Mouse (Mus musculus) midbrain, embryonic 15.5 days (tissue): Measurements from ENCODE around the gene Pdss2. TPM values are rescaled to one million over a fixed set of nuclear protein-coding genes. Genes with fewer than 3 reads are reported as not detected.

Experiments used
- ATAC-seq: fragments of 200-750 bp; cut with Nextera tagmentation; replicated peaks from 2 replicates; pipeline ENCODE4 v1.8.0; 2017; ENCODE audit warnings: moderate TSS enrichment
- H3K27ac ChIP-seq: fragments of 300-500 bp; sonication (generic); 2 replicates; pipeline ENCODE4 v1.5.1; 2015; ENCODE audit warnings: mild to moderate bottlenecking, inconsistent platforms
- H3K27me3 ChIP-seq: fragments of 300-500 bp; sonication (generic); replicated peaks from 2 replicates; pipeline ENCODE4 v1.6.1; 2015; ENCODE audit warnings: inconsistent platforms
- H3K36me3 ChIP-seq: fragments of 300-500 bp; sonication (generic); replicated peaks from 2 replicates; pipeline ENCODE4 v1.6.1; 2015; ENCODE audit warnings: inconsistent platforms
- H3K4me1 ChIP-seq: fragments of 300-500 bp; sonication (generic); 2 replicates; pipeline ENCODE4 v1.6.1; 2015; ENCODE audit warnings: inconsistent platforms
- H3K4me2 ChIP-seq: fragments of 300-500 bp; sonication (generic); 2 replicates; pipeline ENCODE4 v1.6.1; 2015; ENCODE audit warnings: inconsistent platforms, mild to moderate bottlenecking, moderate library complexity
- H3K4me3 ChIP-seq: fragments of 300-500 bp; sonication (generic); 2 replicates; pipeline ENCODE4 v1.5.1; 2015; ENCODE audit warnings: mild to moderate bottlenecking, inconsistent platforms
- H3K9ac ChIP-seq: fragments of 300-500 bp; sonication (generic); 2 replicates; pipeline ENCODE4 v1.6.1; 2015; ENCODE audit warnings: mild to moderate bottlenecking, inconsistent platforms
- H3K9me3 ChIP-seq: fragments of 300-500 bp; sonication (generic); 2 replicates; pipeline ENCODE4 v1.6.1; 2016; ENCODE audit warnings: inconsistent platforms
- WGBS: fragments of 180-500 bp; shearing (Covaris S2); methylation state at CpG from one replicate; pipeline ENCODE4 v1.1.7; 2015; ENCODE audit warnings: mixed read lengths; 5-methylcytosine and 5-hydroxymethylcytosine counted together
- polyA plus RNA-seq: library from polyadenylated mRNA; unstranded; fragments of >200 nt; fragmentation: Nextera tagmentation; extraction: Ambion mirVana; gene quantifications from 2 replicates; pipeline ENCODE4 v1.2.1, GENCODE M21; 2015

Pdss2 gene
- polyA plus RNA-seq, 1 experiment from 2014 or later = 17.4 TPM

- Histone ChIP-seq H3K9ac (no peak overlapping the region), H3K36me3 (no peaks in the 10 kb centered on the region), H3K4me1 (peaks cover 23% of the 10 kb centered on the region), H3K9me3 (no peaks in the 10 kb centered on the region), H3K27ac (no peak overlapping the region), H3K27me3 (no peaks in the 10 kb centered on the region), H3K4me2 (no peak overlapping the region), H3K4me3 (no peak overlapping the region)
- WGBS = 41% methylated on average over 9 of the region's 9 CpGs
- no peak; the same call in 1 of the 2 replicates for ATAC-seq
Measured at GRCm38 (mm10) chr10:43322446-43323178, 101.3 kb downstream of the Pdss2 start.

- Histone ChIP-seq H3K4me1 (peaks cover 20% of the 10 kb centered on the region), H3K4me3 (no peak overlapping the region), H3K9me3 (no peaks in the 10 kb centered on the region), H3K4me2 (no peak overlapping the region), H3K27me3 (no peaks in the 10 kb centered on the region), H3K9ac (no peak overlapping the region), H3K36me3 (no peaks in the 10 kb centered on the region), H3K27ac (no peak overlapping the region)
- ATAC-seq = 0 out of 2 replicates have a peak, but pooled peaks have one; percentile 10
- 23% methylated on average over 8 of the region's 8 CpGs for WGBS
Measured at GRCm38 (mm10) chr10:43323386-43323785, 102.1 kb downstream of the Pdss2 start.

- H3K27me3 ChIP-seq = no peaks in the 10 kb centered on the region
- H3K4me3 ChIP-seq = no peak overlapping the region
- no peaks in the 10 kb centered on the region for H3K9me3 ChIP-seq
- over 99% methylated on average over 5 of the region's 5 CpGs for WGBS
- H3K27ac ChIP-seq = no peak overlapping the region
- ATAC-seq = no peak
- H3K36me3 ChIP-seq = no peaks in the 10 kb centered on the region
- no peak overlapping the region for H3K4me2 ChIP-seq
- H3K9ac ChIP-seq = no peak overlapping the region
- peaks cover 22% of the 10 kb centered on the region for H3K4me1 ChIP-seq
Measured at GRCm38 (mm10) chr10:43329813-43330212, 108.5 kb downstream of the Pdss2 start.

- ATAC-seq = no peak
- H3K4me3 ChIP-seq = no peak overlapping the region
- no peak overlapping the region for H3K27ac ChIP-seq
- H3K4me2 ChIP-seq = no peak overlapping the region
- H3K27me3 ChIP-seq = no peaks in the 10 kb centered on the region
- H3K9me3 ChIP-seq = no peaks in the 10 kb centered on the region
- H3K36me3 ChIP-seq = no peaks in the 10 kb centered on the region
- H3K4me1 ChIP-seq = peaks cover 22% of the 10 kb centered on the region
- 66% methylated on average over 4 of the region's 4 CpGs for WGBS
- H3K9ac ChIP-seq = no peak overlapping the region
Measured at GRCm38 (mm10) chr10:43330691-43331090, 109.4 kb downstream of the Pdss2 start.

- Histone ChIP-seq H3K27me3 (no peaks in the 10 kb centered on the region), H3K36me3 (no peaks in the 10 kb centered on the region), H3K9ac (peak overlapping the region; percentile 7; the same call in 1 of the 2 replicates), H3K4me2 (peak overlapping the region; percentile 25), H3K27ac (peak overlapping the region; percentile 78), H3K9me3 (no peaks in the 10 kb centered on the region), H3K4me3 (no peak overlapping the region), H3K4me1 (peaks cover 22% of the 10 kb centered on the region)
- 7% methylated on average over 15 of the region's 15 CpGs for WGBS
- peak; percentile 81 for ATAC-seq
Measured at GRCm38 (mm10) chr10:43331931-43332701, 110.8 kb downstream of the Pdss2 start.

DNA sequence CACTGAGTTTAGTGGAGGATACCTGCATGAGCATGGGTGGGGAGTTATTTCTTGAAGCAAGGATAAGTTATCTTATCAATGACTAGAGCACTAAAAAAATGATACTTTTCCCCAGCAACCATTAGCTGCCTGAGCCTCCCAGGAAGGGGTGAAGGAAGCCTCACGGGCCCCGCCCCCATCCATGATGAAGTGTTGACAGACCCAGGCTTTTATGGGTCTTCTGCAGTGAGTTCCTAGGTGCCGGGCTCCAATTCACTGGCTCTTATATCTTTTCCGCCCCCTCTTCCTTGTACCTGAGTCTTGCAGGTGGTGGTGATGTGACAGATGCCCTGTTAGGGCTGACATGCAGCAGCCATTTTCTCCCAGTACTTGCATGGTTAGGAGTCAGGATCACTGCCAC is 114.6 kb downstream of the Pdss2 start:
- Histone ChIP-seq H3K27ac (no peak overlapping the region), H3K9me3 (no peaks in the 10 kb centered on the region), H3K4me2 (no peak overlapping the region), H3K36me3 (no peaks in the 10 kb centered on the region), H3K4me1 (peaks cover 24% of the 10 kb centered on the region), H3K27me3 (no peaks in the 10 kb centered on the region), H3K4me3 (no peak overlapping the region), H3K9ac (no peak overlapping the region)
- WGBS = 93% methylated on average over 4 of the region's 4 CpGs
- no peak for ATAC-seq

- Histone ChIP-seq H3K9me3 (no peaks in the 10 kb centered on the region), H3K4me2 (no peak overlapping the region), H3K36me3 (no peaks in the 10 kb centered on the region), H3K27ac (no peak overlapping the region), H3K9ac (no peak overlapping the region), H3K4me3 (no peak overlapping the region), H3K27me3 (no peaks in the 10 kb centered on the region), H3K4me1 (peaks cover 12% of the 10 kb centered on the region)
- 91% methylated on average over 2 of the region's 2 CpGs for WGBS
- no peak for ATAC-seq
Measured at GRCm38 (mm10) chr10:43337110-43337509, 115.8 kb downstream of the Pdss2 start.

- H3K4me1 ChIP-seq = peaks cover 2% of the 10 kb centered on the region; the same call in 1 of the 2 replicates
- H3K4me3 ChIP-seq = no peak overlapping the region
- no peak overlapping the region for H3K27ac ChIP-seq
- no peaks in the 10 kb centered on the region for H3K36me3 ChIP-seq
- H3K9ac ChIP-seq = no peak overlapping the region
- no peaks in the 10 kb centered on the region for H3K9me3 ChIP-seq
- ATAC-seq = no peak
- WGBS = 55% methylated on average over 10 of the region's 10 CpGs
- H3K4me2 ChIP-seq = no peak overlapping the region
- H3K27me3 ChIP-seq = no peaks in the 10 kb centered on the region
Measured at GRCm38 (mm10) chr10:43339811-43340210, 118.5 kb downstream of the Pdss2 start.

- WGBS = 29% methylated on average over 2 of the region's 2 CpGs
- Histone ChIP-seq H3K4me2 (no peak overlapping the region), H3K36me3 (no peaks in the 10 kb centered on the region), H3K9ac (no peak overlapping the region), H3K27ac (peak overlapping the region; percentile 52; the same call in 1 of the 2 replicates), H3K9me3 (no peaks in the 10 kb centered on the region), H3K4me1 (peaks cover 11% of the 10 kb centered on the region; the same call in 1 of the 2 replicates), H3K27me3 (no peaks in the 10 kb centered on the region), H3K4me3 (no peak overlapping the region)
- ATAC-seq = peak; percentile 45; the same call in 1 of the 2 replicates
Measured at GRCm38 (mm10) chr10:43349718-43350117, 128.4 kb downstream of the Pdss2 start.

DNA sequence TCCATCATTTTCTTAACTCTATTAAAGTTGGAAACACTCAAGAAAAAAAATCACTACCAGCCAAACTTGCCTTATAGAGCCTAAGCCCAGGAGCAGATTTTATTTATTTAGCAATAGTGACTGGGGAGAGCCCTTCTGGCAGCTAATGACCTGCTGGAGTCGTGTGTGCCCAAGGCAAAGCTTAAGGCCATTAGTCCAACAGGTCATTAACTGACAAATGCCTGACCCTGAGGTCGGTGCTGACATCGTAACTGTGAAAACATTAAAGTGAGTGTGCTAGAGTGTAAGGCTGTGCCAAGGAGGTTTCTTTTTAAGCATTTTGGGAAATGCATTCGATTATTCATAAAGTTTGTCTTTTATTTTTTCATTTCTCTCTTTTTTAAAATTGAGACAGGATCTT is 136.6 kb downstream of the Pdss2 start:
- no peaks in the 10 kb centered on the region for H3K27me3 ChIP-seq
- ATAC-seq = no peak
- H3K4me3 ChIP-seq = no peak overlapping the region
- H3K36me3 ChIP-seq = no peaks in the 10 kb centered on the region
- H3K27ac ChIP-seq = no peak overlapping the region
- no peak overlapping the region for H3K4me2 ChIP-seq
- H3K9ac ChIP-seq = no peak overlapping the region
- H3K4me1 ChIP-seq = no peaks in the 10 kb centered on the region
- no peaks in the 10 kb centered on the region for H3K9me3 ChIP-seq
- WGBS = 67% methylated on average over 4 of the region's 4 CpGs

DNA sequence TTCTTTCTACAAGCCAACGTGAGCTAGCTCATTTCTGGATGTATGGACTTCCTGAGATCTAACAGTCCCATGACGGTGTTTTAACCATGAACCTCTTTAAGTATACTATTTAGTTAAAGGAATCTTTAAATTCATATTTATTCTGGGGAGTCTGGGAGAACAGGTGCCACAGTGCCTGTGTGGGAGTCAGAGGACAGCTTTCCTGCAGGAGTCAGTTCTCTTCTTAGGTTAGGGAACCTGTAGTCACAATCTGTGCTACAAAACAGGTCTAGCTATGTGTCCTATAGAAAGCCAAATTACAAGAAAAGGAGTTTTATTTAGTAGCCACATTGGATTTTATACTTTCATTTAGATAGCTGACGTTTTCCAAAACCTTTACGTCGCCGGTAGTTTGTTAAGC is 141.7 kb downstream of the Pdss2 start:
- no peak for ATAC-seq
- H3K27ac ChIP-seq = no peak overlapping the region
- H3K9me3 ChIP-seq = no peaks in the 10 kb centered on the region
- no peaks in the 10 kb centered on the region for H3K27me3 ChIP-seq
- H3K4me2 ChIP-seq = no peak overlapping the region
- H3K4me1 ChIP-seq = peaks cover 4% of the 10 kb centered on the region; the same call in 1 of the 2 replicates
- no peak overlapping the region for H3K9ac ChIP-seq
- 92% methylated on average over 6 of the region's 6 CpGs for WGBS
- H3K36me3 ChIP-seq = no peaks in the 10 kb centered on the region
- H3K4me3 ChIP-seq = no peak overlapping the region

- H3K9ac ChIP-seq = no peak overlapping the region
- 68% methylated on average over 5 of the region's 5 CpGs for WGBS
- no peaks in the 10 kb centered on the region for H3K9me3 ChIP-seq
- no peaks in the 10 kb centered on the region for H3K27me3 ChIP-seq
- no peak for ATAC-seq
- no peak overlapping the region for H3K27ac ChIP-seq
- no peak overlapping the region for H3K4me2 ChIP-seq
- no peaks in the 10 kb centered on the region for H3K36me3 ChIP-seq
- H3K4me3 ChIP-seq = no peak overlapping the region
- H3K4me1 ChIP-seq = peaks cover 4% of the 10 kb centered on the region; the same call in 1 of the 2 replicates
Measured at GRCm38 (mm10) chr10:43363431-43363851, 142.2 kb downstream of the Pdss2 start.
